Mouse (Mus musculus): ENCODE results near the gene Treml1.
A peak's percentile ranks its signal among the peaks of the same experiment; 100 is the strongest.

Gene Treml1

GRCm38 (mm10) chr17:48408526-48409291, 49.0 kb downstream of the Treml1 start:
- DNase-seq (ENCODE audit: extremely low read depth, low read depth), result peak; percentile 94

DNA sequence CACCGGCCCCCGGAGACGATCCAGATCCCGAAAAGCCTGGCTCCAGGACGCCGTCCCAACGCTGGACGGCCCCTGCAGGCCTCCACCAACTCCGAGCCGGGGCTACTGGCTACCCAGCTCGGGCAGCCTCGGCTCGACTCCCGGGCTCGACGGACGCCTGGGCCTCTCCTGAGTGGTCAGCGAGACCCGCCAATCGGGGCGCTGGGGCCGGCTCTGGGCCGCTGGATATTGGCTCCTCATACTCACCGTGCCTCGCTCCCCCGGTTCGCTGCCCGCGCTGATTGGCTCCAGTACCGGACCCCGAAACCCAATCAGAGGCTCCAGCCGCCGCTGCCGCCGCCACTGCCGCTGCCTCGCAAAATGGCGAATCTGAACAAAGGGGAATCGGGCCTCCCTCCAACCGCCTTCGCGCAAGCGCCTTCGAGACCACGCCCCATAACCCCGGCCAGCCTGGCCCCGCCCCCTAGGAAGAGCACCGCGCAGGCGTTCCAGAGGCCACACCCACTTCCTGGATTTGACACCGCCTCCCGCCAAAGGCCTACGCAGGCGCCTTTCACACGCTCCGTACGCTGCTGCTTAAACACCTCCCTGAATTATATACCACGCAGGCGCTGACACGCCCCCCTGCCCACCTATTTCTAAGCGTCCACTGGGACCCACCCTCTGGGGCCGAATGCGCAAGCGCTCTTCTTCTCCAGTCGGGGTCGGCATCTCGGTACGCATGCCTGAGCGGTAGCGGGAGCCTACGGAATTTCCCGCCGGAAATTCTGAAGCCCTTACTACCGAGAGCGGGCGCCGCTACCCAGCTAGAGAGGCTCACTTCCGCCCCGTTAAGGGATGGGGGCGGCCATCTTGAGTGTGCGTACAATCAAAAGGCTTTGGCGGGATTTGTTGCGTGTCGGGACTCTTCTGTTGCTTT, 49.9 kb downstream of the Treml1 start, which contains the start of the genes Nfya and Oard1:
Gene Nfya, minus strand, starts transcription at position 527 of the 919 bp plus-strand sequence.
Gene Oard1, plus strand, starts transcription at position 635 of the 919 bp plus-strand sequence.
- peak; percentile 97 for DNase-seq (ENCODE audit: extremely low read depth, low read depth)

DNA sequence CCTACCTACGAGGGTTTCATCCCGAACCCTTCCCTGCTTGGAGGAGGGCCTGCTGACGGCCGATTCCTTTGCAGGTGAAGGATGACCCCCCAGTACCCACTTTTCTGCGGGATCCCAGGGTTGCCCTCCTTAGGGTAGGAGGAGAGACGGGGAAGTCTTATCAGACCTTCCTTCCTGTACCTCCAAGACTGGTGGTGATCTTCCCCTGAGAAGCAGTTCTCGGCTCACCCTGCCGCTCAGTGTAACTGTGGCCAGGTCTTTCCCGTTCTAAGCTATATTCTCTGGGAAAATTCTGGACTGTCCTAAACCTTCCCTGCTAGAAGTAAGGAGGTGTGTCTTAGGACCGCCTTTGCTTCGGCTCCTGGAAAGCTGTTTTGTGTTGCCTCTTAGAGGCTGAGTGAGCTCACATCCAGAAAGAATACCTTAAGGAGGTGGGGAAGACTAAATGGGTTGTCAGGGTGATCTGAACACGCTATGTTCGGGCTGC, 50.6 kb downstream of the Treml1 start:
- peak; percentile 68 for DNase-seq (ENCODE audit: extremely low read depth, low read depth)

- peak; percentile 18 for DNase-seq (ENCODE audit: extremely low read depth, low read depth)
Observed at GRCm38 (mm10) chr17:48411241-48411640, 51.5 kb downstream of the Treml1 start.

DNA sequence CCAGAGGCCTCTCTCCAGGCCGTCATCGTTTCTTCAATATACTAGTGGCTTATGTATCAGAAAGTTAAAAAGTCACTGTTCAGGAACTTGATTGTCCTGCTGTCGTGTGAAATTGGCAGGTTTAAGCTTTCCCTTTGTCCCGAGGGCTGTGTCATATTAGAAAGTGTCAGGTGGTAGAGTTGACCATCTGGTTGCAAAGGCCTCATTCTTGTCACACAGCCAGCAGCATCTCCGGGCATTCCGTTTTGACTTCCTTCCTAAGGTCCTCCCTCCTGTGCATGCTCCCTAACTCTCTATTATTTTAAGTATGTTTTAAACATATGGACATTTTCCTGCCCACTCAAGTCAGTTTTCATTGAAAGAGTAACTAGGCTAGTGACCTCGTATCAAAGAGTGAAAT, 56.3 kb downstream of the Treml1 start:
- no peak for DNase-seq (ENCODE audit: extremely low read depth, low read depth)

All from MEL-GATA-1-ER (cell line).